Mouse (Mus musculus): ENCODE data around the gene Mras. TPM values are rescaled to one million over a fixed set of nuclear protein-coding genes. Genes with fewer than 3 reads are reported as not detected.
A peak's percentile ranks its signal among the peaks of the same experiment; 100 is the strongest.

Gene Mras
- polyA plus RNA-seq, 1 experiment from 2014 or later = 22.4 TPM

- 61% methylated on average over 6 of the region's 6 CpGs for WGBS
- DNase-seq (ENCODE audit: low spot score) (no peak), ATAC-seq (no peak)
- Histone ChIP-seq H3K27me3 (replicated peaks; ENCODE audit: insufficient read depth, low read length) (peaks cover 7% of the 10 kb centered on the region), H3K4me2 (replicated peaks; ENCODE audit: low read depth, low read length) (no peak overlapping the region), H3K36me3 (ENCODE audit: insufficient read depth, low read length) (no peaks in the 10 kb centered on the region), H3K27ac (ENCODE audit: low read length) (no peak overlapping the region), H3K9me3 (ENCODE audit: low read length) (no peaks in the 10 kb centered on the region), H3K4me1 (ENCODE audit: insufficient read depth, low read depth, low read length) (peaks cover 4% of the 10 kb centered on the region; the same call in 1 of the 2 replicates), H3K4me3 (ENCODE audit: low read depth, low read length) (no peak overlapping the region), H3K9ac (replicated peaks; ENCODE audit: low read depth) (no peak overlapping the region)
- TF ChIP-seq EP300 (IDR thresholded peaks at IDR 0.05) = no peak
Measured at GRCm38 (mm10) chr9:99353390-99353789, 83.8 kb downstream of the Mras start.

- Histone ChIP-seq H3K4me3 (ENCODE audit: low read depth, low read length) (no peak overlapping the region), H3K4me1 (ENCODE audit: insufficient read depth, low read depth, low read length) (peaks cover 3% of the 10 kb centered on the region; the same call in 1 of the 2 replicates), H3K9me3 (ENCODE audit: low read length) (no peaks in the 10 kb centered on the region), H3K36me3 (ENCODE audit: insufficient read depth, low read length) (no peaks in the 10 kb centered on the region), H3K9ac (replicated peaks; ENCODE audit: low read depth) (no peak overlapping the region), H3K4me2 (replicated peaks; ENCODE audit: low read depth, low read length) (no peak overlapping the region), H3K27ac (ENCODE audit: low read length) (no peak overlapping the region), H3K27me3 (replicated peaks; ENCODE audit: insufficient read depth, low read length) (peaks cover 3% of the 10 kb centered on the region; the same call in 1 of the 2 replicates)
- 60% methylated on average over 4 of the region's 4 CpGs for WGBS
- no peak for TF ChIP-seq CTCF (IDR thresholded peaks at IDR 0.05)
- TF ChIP-seq EP300 (IDR thresholded peaks at IDR 0.05) = no peak
- no peak for DNase-seq (ENCODE audit: low spot score)
- no peak for ATAC-seq
Measured at GRCm38 (mm10) chr9:99352964-99353363, 84.2 kb downstream of the Mras start.

- Histone ChIP-seq H3K4me2 (replicated peaks; ENCODE audit: low read depth, low read length) (no peak overlapping the region), H3K4me3 (ENCODE audit: low read depth, low read length) (no peak overlapping the region), H3K36me3 (ENCODE audit: insufficient read depth, low read length) (no peaks in the 10 kb centered on the region), H3K9ac (replicated peaks; ENCODE audit: low read depth) (no peak overlapping the region), H3K9me3 (ENCODE audit: low read length) (no peaks in the 10 kb centered on the region), H3K27ac (ENCODE audit: low read length) (no peak overlapping the region), H3K27me3 (replicated peaks; ENCODE audit: insufficient read depth, low read length) (no peaks in the 10 kb centered on the region), H3K4me1 (ENCODE audit: insufficient read depth, low read depth, low read length) (no peaks in the 10 kb centered on the region)
- ATAC-seq (peak; percentile 58), DNase-seq (ENCODE audit: low spot score) (peak; percentile 67)
- WGBS = 29% methylated on average over 4 of the region's 4 CpGs
- TF ChIP-seq EP300 (IDR thresholded peaks at IDR 0.05) (no peak), CTCF (IDR thresholded peaks at IDR 0.05) (no peak)
Measured at GRCm38 (mm10) chr9:99345351-99345792, 91.8 kb downstream of the Mras start.

GRCm38 (mm10) chr9:99341600-99341999 is 95.6 kb downstream of the Mras start:
- H3K27ac ChIP-seq (ENCODE audit: low read length) = no peak overlapping the region
- no peak for ATAC-seq

GRCm38 (mm10) chr9:99340126-99340525 is 97.1 kb downstream of the Mras start:
- Histone ChIP-seq H3K4me3 (ENCODE audit: low read depth, low read length) (no peak overlapping the region), H3K4me2 (replicated peaks; ENCODE audit: low read depth, low read length) (no peak overlapping the region)
- no peak for ATAC-seq

More at GRCm38 (mm10) chr9:99341600-99341999, 95.6 kb downstream of the Mras start:
- Histone ChIP-seq H3K9me3 (ENCODE audit: low read length) (no peaks in the 10 kb centered on the region), H3K4me3 (ENCODE audit: low read depth, low read length) (no peak overlapping the region), H3K36me3 (ENCODE audit: insufficient read depth, low read length) (no peaks in the 10 kb centered on the region), H3K4me1 (ENCODE audit: insufficient read depth, low read depth, low read length) (no peaks in the 10 kb centered on the region), H3K4me2 (replicated peaks; ENCODE audit: low read depth, low read length) (no peak overlapping the region), H3K9ac (replicated peaks; ENCODE audit: low read depth) (no peak overlapping the region), H3K27me3 (replicated peaks; ENCODE audit: insufficient read depth, low read length) (no peaks in the 10 kb centered on the region)
- 26% methylated on average over 3 of the region's 3 CpGs for WGBS
- TF ChIP-seq EP300 (IDR thresholded peaks at IDR 0.05) = no peak
- TF ChIP-seq CTCF (IDR thresholded peaks at IDR 0.05) = no peak
- no peak for DNase-seq (ENCODE audit: low spot score)

GRCm38 (mm10) chr9:99339182-99339581 is 98.0 kb downstream of the Mras start:
- Histone ChIP-seq H3K4me3 (ENCODE audit: low read depth, low read length) (no peak overlapping the region), H3K9ac (replicated peaks; ENCODE audit: low read depth) (no peak overlapping the region), H3K27ac (ENCODE audit: low read length) (no peak overlapping the region), H3K27me3 (replicated peaks; ENCODE audit: insufficient read depth, low read length) (no peaks in the 10 kb centered on the region), H3K4me2 (replicated peaks; ENCODE audit: low read depth, low read length) (no peak overlapping the region), H3K36me3 (ENCODE audit: insufficient read depth, low read length) (no peaks in the 10 kb centered on the region), H3K9me3 (ENCODE audit: low read length) (no peaks in the 10 kb centered on the region), H3K4me1 (ENCODE audit: insufficient read depth, low read depth, low read length) (no peaks in the 10 kb centered on the region)
- DNase-seq (ENCODE audit: low spot score) (no peak), ATAC-seq (no peak)
- WGBS = 82% methylated on average over 1 of the region's 1 CpGs
- no peak for TF ChIP-seq EP300 (IDR thresholded peaks at IDR 0.05)
- TF ChIP-seq CTCF (IDR thresholded peaks at IDR 0.05) = peak; percentile 52

More at GRCm38 (mm10) chr9:99340126-99340525, 97.1 kb downstream of the Mras start:
- Histone ChIP-seq H3K9me3 (ENCODE audit: low read length) (no peaks in the 10 kb centered on the region), H3K27me3 (replicated peaks; ENCODE audit: insufficient read depth, low read length) (no peaks in the 10 kb centered on the region), H3K27ac (ENCODE audit: low read length) (no peak overlapping the region), H3K36me3 (ENCODE audit: insufficient read depth, low read length) (no peaks in the 10 kb centered on the region), H3K4me1 (ENCODE audit: insufficient read depth, low read depth, low read length) (no peaks in the 10 kb centered on the region), H3K9ac (replicated peaks; ENCODE audit: low read depth) (no peak overlapping the region)
- 74% methylated on average over 12 of the region's 12 CpGs for WGBS
- DNase-seq (ENCODE audit: low spot score) = no peak
- TF ChIP-seq CTCF (IDR thresholded peaks at IDR 0.05) (no peak), EP300 (IDR thresholded peaks at IDR 0.05) (no peak)

- no peak for DNase-seq (ENCODE audit: low spot score)
- Histone ChIP-seq H3K27ac (ENCODE audit: low read length) (no peak overlapping the region), H3K9me3 (ENCODE audit: low read length) (no peaks in the 10 kb centered on the region), H3K27me3 (replicated peaks; ENCODE audit: insufficient read depth, low read length) (no peaks in the 10 kb centered on the region), H3K9ac (replicated peaks; ENCODE audit: low read depth) (no peak overlapping the region), H3K36me3 (ENCODE audit: insufficient read depth, low read length) (no peaks in the 10 kb centered on the region), H3K4me1 (ENCODE audit: insufficient read depth, low read depth, low read length) (no peaks in the 10 kb centered on the region), H3K4me3 (ENCODE audit: low read depth, low read length) (no peak overlapping the region), H3K4me2 (replicated peaks; ENCODE audit: low read depth, low read length) (no peak overlapping the region)
- ATAC-seq = no peak
- TF ChIP-seq EP300 (IDR thresholded peaks at IDR 0.05) (no peak), CTCF (IDR thresholded peaks at IDR 0.05) (no peak)
- WGBS = 78% methylated on average over 1 of the region's 1 CpGs
Measured at GRCm38 (mm10) chr9:99338293-99338692, 98.9 kb downstream of the Mras start.
